Mouse (Mus musculus) stomach, embryonic 16.5 days (tissue): ENCODE measurements around the gene Mcee. TPM values are rescaled to one million over a fixed set of nuclear protein-coding genes. Genes with fewer than 3 reads are reported as not detected.

ENCODE experiments used
- ATAC-seq: fragments of 200-750 bp; cut with Nextera tagmentation; 2 replicates; pipeline ENCODE4 v1.8.0; 2017; ENCODE audit warnings: moderate number of reproducible peaks, moderate TSS enrichment; ENCODE audit not compliant: insufficient read depth, low FRiP score
- H3K27ac ChIP-seq: fragments of 300-500 bp; sonication (generic); 2 replicates; pipeline ENCODE4 v1.5.1; 2014; ENCODE audit warnings: low read length
- H3K27me3 ChIP-seq: fragments of 300-500 bp; sonication (generic); 2 replicates; pipeline ENCODE4 v1.6.1; 2014; ENCODE audit warnings: low read length, control low read depth, mixed read lengths; ENCODE audit not compliant: control insufficient read depth, insufficient read depth
- H3K36me3 ChIP-seq: fragments of 300-500 bp; sonication (generic); 2 replicates; pipeline ENCODE4 v1.6.1; 2014; ENCODE audit warnings: low read length; ENCODE audit not compliant: control insufficient read depth, insufficient read depth
- H3K4me1 ChIP-seq: fragments of 300-500 bp; sonication (generic); 2 replicates; pipeline ENCODE4 v1.6.1; 2014; ENCODE audit warnings: low read length, control low read depth, mixed read lengths; ENCODE audit not compliant: control insufficient read depth, insufficient read depth
- H3K4me2 ChIP-seq: fragments of 300-500 bp; sonication (generic); 2 replicates; pipeline ENCODE4 v1.6.1; 2014; ENCODE audit warnings: low read depth, low read length, mixed read lengths
- H3K4me3 ChIP-seq: fragments of 300-500 bp; sonication (generic); replicated peaks from 2 replicates; pipeline ENCODE4 v1.5.1; 2014; ENCODE audit warnings: mild to moderate bottlenecking, low read length
- H3K9ac ChIP-seq: fragments of 300-500 bp; sonication (generic); 2 replicates; pipeline ENCODE4 v1.6.1; 2014; ENCODE audit warnings: low read length
- H3K9me3 ChIP-seq: fragments of 300-500 bp; sonication (generic); replicated peaks from 2 replicates; pipeline ENCODE4 v1.6.1; 2016; ENCODE audit warnings: low read length, control low read depth; ENCODE audit not compliant: control insufficient read depth
- WGBS: fragments of 180-500 bp; shearing (Covaris S2); extraction: QIAGEN DNeasy Blood & Tissue Kit; methylation state at CpG from one replicate; pipeline ENCODE4 v1.1.7; 2014; 5-methylcytosine and 5-hydroxymethylcytosine counted together
- polyA plus RNA-seq: library from polyadenylated mRNA; unstranded; fragments of >200 nt; fragmentation: Nextera tagmentation; extraction: Ambion mirVana; gene quantifications from 2 replicates; pipeline ENCODE4 v1.2.1, GENCODE M21; 2015

Gene Mcee
- polyA plus RNA-seq, 1 experiment from 2014 or later: 93.7 TPM

- H3K27ac ChIP-seq: peak overlapping the region; percentile 39; the same call in 1 of the 2 replicates
- no peaks in the 10 kb centered on the region for H3K27me3 ChIP-seq
- H3K4me3 ChIP-seq: no peak overlapping the region
- peaks cover 18% of the 10 kb centered on the region for H3K36me3 ChIP-seq
- ATAC-seq: peak; percentile 86
- H3K9ac ChIP-seq: no peak overlapping the region
- peaks cover 5% of the 10 kb centered on the region; the same call in 1 of the 2 replicates for H3K4me1 ChIP-seq
- no peaks in the 10 kb centered on the region for H3K9me3 ChIP-seq
- WGBS: 77% methylated on average over 20 of the region's 20 CpGs
- no peak overlapping the region for H3K4me2 ChIP-seq
These were observed 32.3 kb upstream of the Mcee start for GRCm38 (mm10) chr7:64359943-64360585.

DNA sequence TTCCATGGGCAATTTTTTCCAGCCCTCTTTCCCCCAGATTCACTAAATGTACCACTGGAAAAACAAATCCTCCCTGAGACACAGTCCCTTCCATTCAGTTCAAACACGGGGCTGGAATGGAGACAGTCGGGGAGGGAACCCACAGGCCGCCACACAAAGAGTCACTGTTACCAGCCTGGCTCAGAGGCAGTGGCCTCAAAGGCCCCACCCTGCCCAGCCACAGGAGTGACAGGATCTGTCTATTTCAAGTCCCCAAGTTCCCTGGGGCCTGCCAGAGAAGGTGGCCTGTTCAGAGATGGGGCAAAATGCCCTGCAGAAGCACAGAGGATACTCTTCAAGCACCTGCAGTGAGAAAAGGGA is 31.8 kb upstream of the Mcee start:
- 69% methylated on average over 3 of the region's 3 CpGs for WGBS
- peak; percentile 81; the same call in 1 of the 2 replicates for ATAC-seq
- Histone ChIP-seq H3K9me3 (no peaks in the 10 kb centered on the region), H3K27ac (peak overlapping the region; percentile 39; the same call in 1 of the 2 replicates), H3K4me2 (no peak overlapping the region), H3K36me3 (peaks cover 18% of the 10 kb centered on the region), H3K27me3 (no peaks in the 10 kb centered on the region), H3K4me1 (peaks cover 5% of the 10 kb centered on the region; the same call in 1 of the 2 replicates), H3K4me3 (no peak overlapping the region), H3K9ac (no peak overlapping the region)

GRCm38 (mm10) chr7:64365863-64366262 is 26.5 kb upstream of the Mcee start:
- H3K36me3 ChIP-seq: peaks cover 14% of the 10 kb centered on the region
- no peak for ATAC-seq
- H3K4me2 ChIP-seq: no peak overlapping the region
- no peak overlapping the region for H3K27ac ChIP-seq
- H3K9me3 ChIP-seq: no peaks in the 10 kb centered on the region
- H3K9ac ChIP-seq: no peak overlapping the region
- H3K4me3 ChIP-seq: no peak overlapping the region
- 88% methylated on average over 5 of the region's 5 CpGs for WGBS
- no peaks in the 10 kb centered on the region for H3K4me1 ChIP-seq
- no peaks in the 10 kb centered on the region for H3K27me3 ChIP-seq

DNA sequence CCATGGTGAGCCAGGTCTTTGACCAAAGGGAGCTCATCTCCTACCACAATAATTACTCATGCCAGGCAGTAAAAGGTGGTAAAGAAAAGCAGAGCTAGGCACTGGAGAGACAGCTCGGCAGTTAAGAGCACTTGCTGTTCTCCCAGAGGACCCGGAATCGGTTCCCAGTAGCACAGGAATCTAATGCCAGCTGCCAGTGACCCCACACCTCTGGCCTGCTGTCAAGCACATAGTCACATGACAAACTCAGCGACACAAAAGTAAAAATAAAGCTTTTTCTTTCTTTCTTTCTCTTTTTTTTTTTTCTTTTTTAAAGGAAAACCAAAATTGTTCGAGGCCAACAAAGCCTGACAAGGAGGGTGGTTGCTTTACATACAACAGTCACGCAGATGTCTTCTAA is 22.6 kb upstream of the Mcee start:
- Histone ChIP-seq H3K27me3 (no peaks in the 10 kb centered on the region), H3K4me3 (no peak overlapping the region), H3K4me2 (no peak overlapping the region), H3K4me1 (peaks cover 2% of the 10 kb centered on the region; the same call in 1 of the 2 replicates), H3K36me3 (no peaks in the 10 kb centered on the region; the same call in 1 of the 2 replicates), H3K27ac (no peak overlapping the region), H3K9me3 (no peaks in the 10 kb centered on the region), H3K9ac (no peak overlapping the region)
- 89% methylated on average over 6 of the region's 6 CpGs for WGBS
- no peak for ATAC-seq

GRCm38 (mm10) chr7:64371940-64372878 is 20.2 kb upstream of the Mcee start:
- Histone ChIP-seq H3K27ac (no peak overlapping the region), H3K4me3 (no peak overlapping the region), H3K9me3 (no peaks in the 10 kb centered on the region), H3K9ac (no peak overlapping the region), H3K27me3 (no peaks in the 10 kb centered on the region), H3K4me1 (peaks cover 2% of the 10 kb centered on the region; the same call in 1 of the 2 replicates), H3K36me3 (peaks cover 8% of the 10 kb centered on the region), H3K4me2 (no peak overlapping the region)
- ATAC-seq: no peak
- WGBS: 93% methylated on average over 23 of the region's 23 CpGs

DNA sequence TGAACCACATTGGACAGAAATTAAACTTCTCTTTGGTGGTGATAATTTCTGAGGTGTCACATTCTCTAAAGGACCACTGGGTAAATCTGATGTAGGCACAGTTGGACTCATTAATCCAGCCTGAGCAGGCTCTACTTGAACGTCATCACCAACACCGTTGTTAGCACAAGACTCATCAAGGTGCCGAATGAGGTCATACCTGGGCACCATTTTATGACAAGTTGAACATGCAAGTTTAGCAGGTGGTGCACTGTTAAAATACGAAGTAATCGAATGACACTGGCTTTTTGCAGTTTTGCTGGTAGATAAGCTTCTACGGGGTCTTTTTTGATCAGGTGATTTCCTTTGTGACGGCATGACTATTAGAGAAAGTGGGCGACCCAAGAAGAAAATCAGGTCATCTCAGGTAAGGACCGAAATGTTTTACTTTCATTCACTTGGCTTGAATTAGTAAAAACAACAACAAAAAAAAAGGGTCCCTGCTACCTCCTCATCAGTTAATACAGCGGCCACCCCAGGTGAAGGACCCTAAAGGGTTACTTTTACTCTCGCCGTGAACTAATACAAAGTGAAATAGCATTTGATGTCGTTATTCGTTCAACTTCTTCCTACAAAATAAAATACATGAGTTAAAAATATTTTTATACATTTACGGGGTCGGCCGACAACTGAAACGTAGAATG is 19.1 kb upstream of the Mcee start:
- H3K4me2 ChIP-seq: peak overlapping the region; percentile 89
- peak overlapping the region; percentile 57 for H3K4me3 ChIP-seq
- H3K36me3 ChIP-seq: peaks cover 17% of the 10 kb centered on the region
- H3K9me3 ChIP-seq: no peaks in the 10 kb centered on the region
- no peak for ATAC-seq
- no peaks in the 10 kb centered on the region for H3K27me3 ChIP-seq
- peak overlapping the region; percentile 77 for H3K9ac ChIP-seq
- WGBS: 9% methylated on average over 18 of the region's 18 CpGs
- H3K27ac ChIP-seq: peak overlapping the region; percentile 93
- H3K4me1 ChIP-seq: peaks cover 2% of the 10 kb centered on the region; the same call in 1 of the 2 replicates

GRCm38 (mm10) chr7:64373830-64374562 is 18.4 kb upstream of the Mcee start, which contains the start of gene Fan1:
Gene Fan1 (minus strand): TSS chr7:64374095.
- no peaks in the 10 kb centered on the region for H3K27me3 ChIP-seq
- H3K27ac ChIP-seq: peak within 1 kb of the TSS; percentile 93
- ATAC-seq: peak; percentile 97
- peak within 1 kb of the TSS; percentile 77 for H3K9ac ChIP-seq
- H3K4me3 ChIP-seq: peak within 1 kb of the TSS; percentile 57
- WGBS: 3% methylated on average over 27 of the region's 27 CpGs
- peak within 1 kb of the TSS; percentile 89 for H3K4me2 ChIP-seq
- no peaks in the 10 kb centered on the region for H3K9me3 ChIP-seq
- H3K4me1 ChIP-seq: peaks cover 2% of the 10 kb centered on the region; the same call in 1 of the 2 replicates
- H3K36me3 ChIP-seq: peaks cover 24% of the 10 kb centered on the region

DNA sequence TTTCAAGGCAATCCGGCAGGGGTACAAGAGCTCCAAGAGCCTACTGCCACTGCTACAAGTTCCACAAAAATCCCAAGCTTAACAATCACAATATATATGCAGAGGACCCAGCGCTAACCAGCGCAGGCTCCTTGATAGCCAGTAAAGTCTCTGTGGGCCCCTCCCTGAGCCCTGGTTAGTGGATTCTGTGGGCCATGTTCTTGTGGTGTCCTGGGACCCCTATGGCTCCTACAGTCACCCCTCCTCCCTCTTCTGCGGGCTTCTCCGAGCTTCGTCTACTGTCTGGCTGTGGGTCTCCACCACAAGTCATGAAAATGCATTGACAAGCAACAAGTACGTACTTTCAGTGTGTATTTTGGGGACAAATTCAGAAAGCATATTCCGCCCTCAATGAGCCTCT is 928 bp upstream of the Mcee start:
- peak overlapping the region; percentile 90; the same call in 1 of the 2 replicates for H3K27ac ChIP-seq

More for the DNA sequence above, 928 bp upstream of the Mcee start:
- 0 out of 2 replicates have a peak, but pooled peaks cover 3% of the 10 kb centered on the region for H3K36me3 ChIP-seq
- peak overlapping the region; percentile 96 for H3K4me2 ChIP-seq
- H3K9me3 ChIP-seq: no peaks in the 10 kb centered on the region
- H3K9ac ChIP-seq: peak overlapping the region; percentile 85
- ATAC-seq: no peak
- no peaks in the 10 kb centered on the region for H3K27me3 ChIP-seq
- WGBS: 2% methylated on average over 8 of the region's 8 CpGs
- H3K4me3 ChIP-seq: peak overlapping the region; percentile 93
- peaks cover 7% of the 10 kb centered on the region for H3K4me1 ChIP-seq
